Mouse (Mus musculus) forebrain, embryonic 14.5 days (tissue): ENCODE measurements around the gene Sephs1. TPM values are rescaled to one million over a fixed set of nuclear protein-coding genes. Genes with fewer than 3 reads are reported as not detected.

Experiments
- ATAC-seq: fragments of 200-750 bp; cut with Nextera tagmentation; 2 replicates; pipeline ENCODE4 v1.8.0; 2017; ENCODE audit warnings: mild to moderate bottlenecking, moderate library complexity
- DNase-seq: peaks from one replicate; pipeline ENCODE4 v3.0.0-alpha.2; 2015; ENCODE audit warnings: low spot score
- H3K27ac ChIP-seq: fragments of 300-500 bp; sonication (generic); 2 replicates; pipeline ENCODE4 v1.5.1; 2014; ENCODE audit warnings: low read depth, mild to moderate bottlenecking, control low read depth, low read length, moderate library complexity
- H3K27me3 ChIP-seq: fragments of 300-500 bp; sonication (generic); replicated peaks from 2 replicates; pipeline ENCODE4 v1.6.1; 2014; ENCODE audit warnings: low read length, control low read depth, mixed read lengths; ENCODE audit not compliant: control insufficient read depth, insufficient read depth
- H3K36me3 ChIP-seq: fragments of 300-500 bp; sonication (generic); 2 replicates; pipeline ENCODE4 v1.6.1; 2014; ENCODE audit warnings: low read length, control low read depth; ENCODE audit not compliant: control insufficient read depth, insufficient read depth
- H3K4me1 ChIP-seq: fragments of 300-500 bp; sonication (generic); 2 replicates; pipeline ENCODE4 v1.6.1; 2014; ENCODE audit warnings: antibody characterized with exemption, low read length, control low read depth; ENCODE audit not compliant: control insufficient read depth, insufficient read depth
- H3K4me2 ChIP-seq: fragments of 300-500 bp; sonication (generic); 2 replicates; pipeline ENCODE4 v1.6.1; 2014; ENCODE audit warnings: mild to moderate bottlenecking, control low read depth, low read length
- H3K4me3 ChIP-seq: fragments of 300-500 bp; sonication (generic); 2 replicates; pipeline ENCODE4 v1.5.1; 2014; ENCODE audit warnings: low read depth, low read length, control low read depth
- H3K9ac ChIP-seq: fragments of 300-500 bp; sonication (generic); 2 replicates; pipeline ENCODE4 v1.6.1; 2014; ENCODE audit warnings: mild to moderate bottlenecking, low read length, control low read depth, moderate library complexity
- H3K9me3 ChIP-seq: fragments of 300-500 bp; sonication (generic); replicated peaks from 2 replicates; pipeline ENCODE4 v1.6.1; 2016; ENCODE audit warnings: low read length, control low read depth, mixed read lengths; ENCODE audit not compliant: control insufficient read depth
- WGBS: fragments of 180-500 bp; shearing (Covaris S2); extraction: QIAGEN DNeasy Blood & Tissue Kit; methylation state at CpG from one replicate; pipeline ENCODE4 v1.1.7; 2014; 5-methylcytosine and 5-hydroxymethylcytosine counted together
- polyA plus RNA-seq: library from polyadenylated mRNA; unstranded; fragments of >200 nt; fragmentation: Nextera tagmentation; extraction: Ambion mirVana; gene quantifications from 2 replicates; pipeline ENCODE4 v1.2.1, GENCODE M21; 2014

Gene Sephs1
- polyA plus RNA-seq, 1 experiment from 2014 or later: 102 TPM

GRCm38 (mm10) chr2:4896970-4897369, 15.6 kb downstream of the Sephs1 start:
- Histone ChIP-seq H3K4me1 (no peaks in the 10 kb centered on the region), H3K9ac (no peak overlapping the region), H3K9me3 (no peaks in the 10 kb centered on the region), H3K27ac (no peak overlapping the region), H3K4me2 (no peak overlapping the region), H3K4me3 (no peak overlapping the region), H3K27me3 (no peaks in the 10 kb centered on the region), H3K36me3 (peaks cover 91% of the 10 kb centered on the region)
- ATAC-seq (no peak), DNase-seq (no peak)
- 93% methylated on average over 4 of the region's 4 CpGs for WGBS

DNA sequence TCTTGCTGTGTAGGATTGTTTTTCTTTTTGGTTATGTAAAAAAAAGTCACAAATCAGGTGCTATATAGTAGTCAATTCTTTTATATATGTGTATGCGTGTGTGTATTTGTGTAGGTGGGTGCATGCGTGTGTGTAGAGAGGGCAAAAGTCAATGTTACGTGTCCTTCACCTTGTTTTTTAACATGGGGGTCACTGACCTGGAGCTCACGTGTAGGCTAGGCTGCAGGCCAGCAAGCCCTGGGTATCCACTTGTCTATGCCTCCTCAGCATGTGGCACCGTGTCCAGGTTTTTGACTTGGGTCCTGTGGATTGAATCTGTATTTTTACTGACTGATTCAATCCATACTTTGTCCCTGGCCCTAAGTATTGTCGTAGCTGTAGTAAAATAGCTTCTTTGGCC, 19.3 kb downstream of the Sephs1 start:
- 95% methylated on average over 6 of the region's 6 CpGs for WGBS
- Histone ChIP-seq H3K36me3 (peaks cover 83% of the 10 kb centered on the region), H3K27me3 (no peaks in the 10 kb centered on the region), H3K27ac (no peak overlapping the region), H3K4me2 (no peak overlapping the region), H3K9ac (no peak overlapping the region), H3K4me1 (no peaks in the 10 kb centered on the region), H3K4me3 (no peak overlapping the region), H3K9me3 (no peaks in the 10 kb centered on the region)
- no peak for ATAC-seq
- no peak for DNase-seq

- no peak overlapping the region for H3K9ac ChIP-seq
- H3K4me2 ChIP-seq: no peak overlapping the region
- WGBS: 95% methylated on average over 5 of the region's 5 CpGs
- no peaks in the 10 kb centered on the region for H3K9me3 ChIP-seq
- H3K4me1 ChIP-seq: no peaks in the 10 kb centered on the region
- no peak for ATAC-seq
- H3K4me3 ChIP-seq: no peak overlapping the region
- no peak overlapping the region for H3K27ac ChIP-seq
- H3K36me3 ChIP-seq: peaks cover 83% of the 10 kb centered on the region
- no peaks in the 10 kb centered on the region for H3K27me3 ChIP-seq
- DNase-seq: no peak
Observed at GRCm38 (mm10) chr2:4902346-4902745, 21.0 kb downstream of the Sephs1 start.

GRCm38 (mm10) chr2:4907120-4907519, 25.8 kb downstream of the Sephs1 start:
- DNase-seq (no peak), ATAC-seq (no peak)
- no peaks in the 10 kb centered on the region for H3K27me3 ChIP-seq
- H3K4me2 ChIP-seq: no peak overlapping the region
- no peaks in the 10 kb centered on the region for H3K4me1 ChIP-seq
- H3K36me3 ChIP-seq: peaks cover 58% of the 10 kb centered on the region
- H3K27ac ChIP-seq: no peak overlapping the region
- H3K9me3 ChIP-seq: no peaks in the 10 kb centered on the region
- no peak overlapping the region for H3K9ac ChIP-seq
- 87% methylated on average over 6 of the region's 6 CpGs for WGBS
- H3K4me3 ChIP-seq: no peak overlapping the region

- no peaks in the 10 kb centered on the region for H3K4me1 ChIP-seq
- no peak for DNase-seq
- H3K27ac ChIP-seq: no peak overlapping the region
- no peaks in the 10 kb centered on the region for H3K9me3 ChIP-seq
- H3K9ac ChIP-seq: no peak overlapping the region
- 92% methylated on average over 7 of the region's 7 CpGs for WGBS
- H3K4me3 ChIP-seq: no peak overlapping the region
- H3K4me2 ChIP-seq: no peak overlapping the region
- no peaks in the 10 kb centered on the region for H3K27me3 ChIP-seq
- no peak for ATAC-seq
- H3K36me3 ChIP-seq: peaks cover 54% of the 10 kb centered on the region
Observed at GRCm38 (mm10) chr2:4907916-4908315, 26.6 kb downstream of the Sephs1 start.

DNA sequence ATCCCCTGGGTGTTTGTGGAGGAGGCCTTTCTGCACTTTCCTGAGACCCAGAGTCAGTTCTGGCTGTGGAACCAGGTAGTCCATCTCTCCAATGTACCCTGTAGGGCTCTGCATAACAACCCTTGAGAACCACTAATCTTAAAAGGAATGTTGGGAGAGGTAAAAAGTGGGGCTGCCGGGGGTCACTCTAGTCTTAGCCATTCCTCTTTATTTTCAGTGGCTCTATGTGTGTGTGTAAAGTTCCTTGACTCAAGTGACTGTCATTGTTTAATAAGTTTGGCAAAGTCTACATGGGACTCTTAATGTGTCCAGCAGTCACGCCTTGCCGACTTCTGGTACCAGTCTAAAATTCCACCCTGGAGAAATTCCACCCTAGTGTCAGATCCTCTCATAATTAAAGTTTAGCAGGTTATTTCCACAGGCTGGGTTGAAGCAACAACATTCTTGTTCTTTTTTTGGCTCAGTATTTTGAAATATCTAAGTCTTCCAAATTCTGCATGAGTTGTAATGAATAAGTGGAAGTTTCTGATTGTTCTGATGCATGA, 27.5 kb downstream of the Sephs1 start:
- H3K9me3 ChIP-seq: no peaks in the 10 kb centered on the region
- H3K36me3 ChIP-seq: peaks cover 53% of the 10 kb centered on the region
- H3K4me3 ChIP-seq: no peak overlapping the region
- WGBS: 91% methylated on average over 3 of the region's 3 CpGs
- H3K9ac ChIP-seq: no peak overlapping the region
- H3K4me2 ChIP-seq: no peak overlapping the region
- DNase-seq: no peak
- H3K27me3 ChIP-seq: no peaks in the 10 kb centered on the region
- no peak overlapping the region for H3K27ac ChIP-seq
- no peak for ATAC-seq
- no peaks in the 10 kb centered on the region for H3K4me1 ChIP-seq

- peaks cover 45% of the 10 kb centered on the region for H3K36me3 ChIP-seq
- no peak overlapping the region for H3K27ac ChIP-seq
- no peaks in the 10 kb centered on the region for H3K4me1 ChIP-seq
- no peaks in the 10 kb centered on the region for H3K9me3 ChIP-seq
- DNase-seq (no peak), ATAC-seq (no peak)
- H3K9ac ChIP-seq: no peak overlapping the region
- WGBS: 73% methylated on average over 6 of the region's 6 CpGs
- H3K27me3 ChIP-seq: no peaks in the 10 kb centered on the region
- H3K4me2 ChIP-seq: no peak overlapping the region
- H3K4me3 ChIP-seq: no peak overlapping the region
Observed at GRCm38 (mm10) chr2:4909909-4910308, 28.5 kb downstream of the Sephs1 start.

- H3K9me3 ChIP-seq: no peaks in the 10 kb centered on the region
- WGBS: 89% methylated on average over 4 of the region's 4 CpGs
- ATAC-seq (no peak), DNase-seq (no peak)
- H3K4me3 ChIP-seq: no peak overlapping the region
- peaks cover 39% of the 10 kb centered on the region for H3K36me3 ChIP-seq
- H3K4me1 ChIP-seq: no peaks in the 10 kb centered on the region
- no peaks in the 10 kb centered on the region for H3K27me3 ChIP-seq
- no peak overlapping the region for H3K27ac ChIP-seq
- no peak overlapping the region for H3K4me2 ChIP-seq
- H3K9ac ChIP-seq: no peak overlapping the region
Observed at GRCm38 (mm10) chr2:4910521-4910920, 29.2 kb downstream of the Sephs1 start.

DNA sequence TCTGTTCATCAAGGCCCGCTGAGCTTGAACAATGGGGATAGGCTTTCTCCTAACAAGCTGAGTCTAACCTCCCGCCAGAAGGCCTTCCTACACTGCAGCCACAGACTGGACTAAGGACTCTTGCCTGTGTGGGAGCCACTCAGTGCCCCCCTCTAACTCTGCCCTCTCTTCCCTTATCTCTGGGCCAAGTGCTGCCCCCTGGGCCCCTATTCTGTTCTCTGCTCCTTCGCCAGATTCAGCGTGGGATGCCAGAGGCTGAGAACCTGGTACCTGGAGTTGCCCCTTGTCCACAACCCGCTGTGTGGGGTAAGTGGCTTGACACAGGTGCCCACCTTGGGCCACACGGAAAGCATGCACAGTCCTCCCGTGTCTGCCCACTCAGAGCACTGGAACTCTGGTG, 32.6 kb downstream of the Sephs1 start:
- no peak overlapping the region for H3K27ac ChIP-seq
- 59% methylated on average over 7 of the region's 7 CpGs for WGBS
- no peak overlapping the region for H3K9ac ChIP-seq
- DNase-seq (no peak), ATAC-seq (no peak)
- H3K36me3 ChIP-seq: peaks cover 6% of the 10 kb centered on the region
- no peak overlapping the region for H3K4me3 ChIP-seq
- no peaks in the 10 kb centered on the region for H3K27me3 ChIP-seq
- H3K9me3 ChIP-seq: no peaks in the 10 kb centered on the region
- no peaks in the 10 kb centered on the region for H3K4me1 ChIP-seq
- no peak overlapping the region for H3K4me2 ChIP-seq
